Mouse (Mus musculus): ENCODE measurements at regions not wholly inside any gene's neighbourhood (a gene's known extent, or its start where the extent isn't known, plus 50 kb on each side); places are given as distances from the start of the nearest gene placed in this dataset.

GRCm38 (mm10) chr4:52368527-52368926 lies 70.5 kb upstream of the Smc2 start:
- no peak for ATAC-seq
- ChIA-PET CTCF (no interaction called here), POLR2A (no interaction called here)
- DNase-seq (ENCODE audit: low read depth, low spot score): no peak
- peaks cover 4% of the 10 kb centered on the region for H3K27me3 ChIP-seq
- no peak for TF ChIP-seq CTCF (IDR thresholded peaks at IDR 0.05)
- in situ Hi-C loops (cut with MboI; ENCODE audit: low pct_unique_long_range_greater_than_20kb): no loop called here
